Mouse (Mus musculus): ENCODE measurements around the gene Mrgpre. TPM values are rescaled to one million over a fixed set of nuclear protein-coding genes. Genes with fewer than 3 reads are reported as not detected.

The Mrgpre gene
- polyA plus RNA-seq, 1 experiment from 2014 or later, result 0.55 TPM

GRCm38 (mm10) chr7:143793121-143793520 lies 8.8 kb upstream of the Mrgpre start:
- 49% methylated on average over 4 of the region's 4 CpGs for WGBS
- H3K4me2 ChIP-seq (replicated peaks; ENCODE audit: low read depth), result no peak overlapping the region
- H3K27me3 ChIP-seq (ENCODE audit: control insufficient read depth, insufficient read depth, low read length), result no peaks in the 10 kb centered on the region
- H3K9me3 ChIP-seq (ENCODE audit: control insufficient read depth, low read length), result no peaks in the 10 kb centered on the region; the same call in 1 of the 2 replicates
- H3K4me1 ChIP-seq (replicated peaks; ENCODE audit: control insufficient read depth, insufficient read depth), result no peaks in the 10 kb centered on the region
- no peak overlapping the region for H3K4me3 ChIP-seq (ENCODE audit: low read depth, low read length)
- H3K36me3 ChIP-seq (ENCODE audit: control insufficient read depth, insufficient read depth, low read length), result peaks cover 10% of the 10 kb centered on the region; the same call in 1 of the 2 replicates
- H3K27ac ChIP-seq (replicated peaks), result no peak overlapping the region
- H3K9ac ChIP-seq (ENCODE audit: low read length), result no peak overlapping the region
- TF ChIP-seq CTCF (IDR thresholded peaks at IDR 0.05; ENCODE audit: low read depth), result peak; percentile 85
- TF ChIP-seq EP300 (optimal IDR thresholded peaks at IDR 0.05), result no peak
- DNase-seq (ENCODE audit: low spot score) (peak; percentile 90), ATAC-seq (ENCODE audit: low FRiP score, low TSS enrichment) (peak; percentile 90)

GRCm38 (mm10) chr7:143792336-143792985 lies 8.2 kb upstream of the Mrgpre start:
- H3K27me3 ChIP-seq (ENCODE audit: control insufficient read depth, insufficient read depth, low read length), result no peaks in the 10 kb centered on the region
- H3K36me3 ChIP-seq (ENCODE audit: control insufficient read depth, insufficient read depth, low read length), result peaks cover 4% of the 10 kb centered on the region; the same call in 1 of the 2 replicates
- DNase-seq (ENCODE audit: low spot score) (no peak), ATAC-seq (ENCODE audit: low FRiP score, low TSS enrichment) (no peak)
- no peaks in the 10 kb centered on the region; the same call in 1 of the 2 replicates for H3K9me3 ChIP-seq (ENCODE audit: control insufficient read depth, low read length)
- H3K9ac ChIP-seq (ENCODE audit: low read length), result no peak overlapping the region
- TF ChIP-seq CTCF (IDR thresholded peaks at IDR 0.05; ENCODE audit: low read depth), result no peak
- no peak for TF ChIP-seq EP300 (optimal IDR thresholded peaks at IDR 0.05)
- no peak overlapping the region for H3K4me3 ChIP-seq (ENCODE audit: low read depth, low read length)
- H3K4me2 ChIP-seq (replicated peaks; ENCODE audit: low read depth), result no peak overlapping the region
- H3K27ac ChIP-seq (replicated peaks), result no peak overlapping the region
- 67% methylated on average over 6 of the region's 6 CpGs for WGBS
- H3K4me1 ChIP-seq (replicated peaks; ENCODE audit: control insufficient read depth, insufficient read depth), result no peaks in the 10 kb centered on the region

GRCm38 (mm10) chr7:143783378-143783995 lies 813 bp downstream of the Mrgpre start:
- ATAC-seq (ENCODE audit: low FRiP score, low TSS enrichment) (peak; percentile 56), DNase-seq (ENCODE audit: low spot score) (no peak)
- WGBS, result 17% methylated on average over 6 of the region's 6 CpGs
- H3K4me2 ChIP-seq (replicated peaks; ENCODE audit: low read depth), result peak overlapping the region; percentile 62
- H3K4me3 ChIP-seq (ENCODE audit: low read depth, low read length), result peak overlapping the region; percentile 34
- TF ChIP-seq CTCF (IDR thresholded peaks at IDR 0.05; ENCODE audit: low read depth) (no peak), EP300 (optimal IDR thresholded peaks at IDR 0.05) (no peak)
- H3K4me1 ChIP-seq (replicated peaks; ENCODE audit: control insufficient read depth, insufficient read depth), result peaks cover 3% of the 10 kb centered on the region; the same call in 1 of the 2 replicates
- H3K9me3 ChIP-seq (ENCODE audit: control insufficient read depth, low read length), result no peaks in the 10 kb centered on the region
- no peaks in the 10 kb centered on the region for H3K27me3 ChIP-seq (ENCODE audit: control insufficient read depth, insufficient read depth, low read length)
- peak overlapping the region; percentile 70 for H3K27ac ChIP-seq (replicated peaks)
- peak overlapping the region; percentile 51 for H3K9ac ChIP-seq (ENCODE audit: low read length)
- H3K36me3 ChIP-seq (ENCODE audit: control insufficient read depth, insufficient read depth, low read length), result no peaks in the 10 kb centered on the region

- Histone ChIP-seq H3K4me1 (replicated peaks; ENCODE audit: control insufficient read depth, insufficient read depth) (no peaks in the 10 kb centered on the region), H3K9me3 (ENCODE audit: control insufficient read depth, low read length) (no peaks in the 10 kb centered on the region), H3K4me3 (ENCODE audit: low read depth, low read length) (no peak overlapping the region), H3K27me3 (ENCODE audit: control insufficient read depth, insufficient read depth, low read length) (no peaks in the 10 kb centered on the region), H3K36me3 (ENCODE audit: control insufficient read depth, insufficient read depth, low read length) (no peaks in the 10 kb centered on the region), H3K4me2 (replicated peaks; ENCODE audit: low read depth) (no peak overlapping the region), H3K9ac (ENCODE audit: low read length) (no peak overlapping the region), H3K27ac (replicated peaks) (no peak overlapping the region)
- TF ChIP-seq CTCF (IDR thresholded peaks at IDR 0.05; ENCODE audit: low read depth) (no peak), EP300 (optimal IDR thresholded peaks at IDR 0.05) (no peak)
- WGBS, result 31% methylated on average over 2 of the region's 2 CpGs
- DNase-seq (ENCODE audit: low spot score), result no peak
- no peak for ATAC-seq (ENCODE audit: low FRiP score, low TSS enrichment)
Observed at GRCm38 (mm10) chr7:143777375-143777774, 6.9 kb downstream of the Mrgpre start.

GRCm38 (mm10) chr7:143776137-143776536 lies 8.2 kb downstream of the Mrgpre start:
- Histone ChIP-seq H3K4me3 (ENCODE audit: low read depth, low read length) (no peak overlapping the region), H3K27ac (replicated peaks) (no peak overlapping the region), H3K9me3 (ENCODE audit: control insufficient read depth, low read length) (no peaks in the 10 kb centered on the region), H3K27me3 (ENCODE audit: control insufficient read depth, insufficient read depth, low read length) (no peaks in the 10 kb centered on the region), H3K4me1 (replicated peaks; ENCODE audit: control insufficient read depth, insufficient read depth) (no peaks in the 10 kb centered on the region), H3K9ac (ENCODE audit: low read length) (no peak overlapping the region), H3K36me3 (ENCODE audit: control insufficient read depth, insufficient read depth, low read length) (no peaks in the 10 kb centered on the region), H3K4me2 (replicated peaks; ENCODE audit: low read depth) (no peak overlapping the region)
- 31% methylated on average over 3 of the region's 3 CpGs for WGBS
- ATAC-seq (ENCODE audit: low FRiP score, low TSS enrichment) (no peak), DNase-seq (ENCODE audit: low spot score) (peak; percentile 74)
- no peak for TF ChIP-seq CTCF (IDR thresholded peaks at IDR 0.05; ENCODE audit: low read depth)
- TF ChIP-seq EP300 (optimal IDR thresholded peaks at IDR 0.05), result no peak

GRCm38 (mm10) chr7:143769461-143769860 lies 14.8 kb downstream of the Mrgpre start:
- H3K4me1 ChIP-seq (replicated peaks; ENCODE audit: control insufficient read depth, insufficient read depth), result no peaks in the 10 kb centered on the region; the same call in 1 of the 2 replicates
- no peak overlapping the region for H3K27ac ChIP-seq (replicated peaks)
- H3K27me3 ChIP-seq (ENCODE audit: control insufficient read depth, insufficient read depth, low read length), result no peaks in the 10 kb centered on the region
- H3K4me3 ChIP-seq (ENCODE audit: low read depth, low read length), result no peak overlapping the region
- 10% methylated on average over 1 of the region's 1 CpGs for WGBS
- no peaks in the 10 kb centered on the region for H3K36me3 ChIP-seq (ENCODE audit: control insufficient read depth, insufficient read depth, low read length)
- no peak for TF ChIP-seq EP300 (optimal IDR thresholded peaks at IDR 0.05)
- no peak for TF ChIP-seq CTCF (IDR thresholded peaks at IDR 0.05; ENCODE audit: low read depth)
- H3K9me3 ChIP-seq (ENCODE audit: control insufficient read depth, low read length), result no peaks in the 10 kb centered on the region
- H3K4me2 ChIP-seq (replicated peaks; ENCODE audit: low read depth), result no peak overlapping the region
- ATAC-seq (ENCODE audit: low FRiP score, low TSS enrichment) (peak; percentile 66; the same call in 1 of the 2 replicates), DNase-seq (ENCODE audit: low spot score) (no peak)
- no peak overlapping the region for H3K9ac ChIP-seq (ENCODE audit: low read length)
